Mouse (Mus musculus) inflammation-experienced regulatory T-cells, adult 6 months (primary cell): ENCODE data around the gene Slc16a13. TPM values are rescaled to one million over a fixed set of nuclear protein-coding genes. Genes with fewer than 3 reads are reported as not detected.
"Not testable (repeated sequence)": the region's sequence is repeated elsewhere in the genome, so short reads cannot be mapped to it uniquely, and the experiment has no call there.

Experiments used
- ATAC-seq: one replicate; pipeline ENCODE4 v1.8.0; 2017
- polyA plus RNA-seq, 3 experiments: library from polyadenylated mRNA; unstranded; fragments of 100-300 nt; shearing (Covaris generic); gene quantifications; one replicate each; pipeline ENCODE4 v1.2.1; 2017

The Slc16a13 gene
- polyA plus RNA-seq, 3 experiments from 2014 or later, result 2.3 to 4.3 (median 3.2) TPM

DNA sequence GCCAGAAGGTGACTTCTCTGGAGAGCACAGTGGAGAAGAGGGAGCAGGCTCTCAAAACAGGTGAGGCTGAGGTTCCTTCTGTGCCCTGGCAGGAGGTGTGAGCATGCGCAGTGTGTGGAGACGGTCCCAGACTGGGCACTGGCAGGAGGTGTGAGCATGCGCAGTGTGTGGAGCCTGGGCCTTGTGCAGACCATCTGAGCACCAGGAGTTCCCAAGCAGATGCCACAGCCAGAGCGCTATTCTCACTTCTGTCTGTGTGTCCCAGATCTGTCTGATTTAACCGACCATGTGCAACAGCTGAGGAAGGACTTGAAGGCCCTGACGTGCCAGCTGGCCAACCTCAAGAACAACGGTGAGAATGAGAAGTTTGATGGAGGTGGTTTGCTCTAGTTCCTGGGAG is 51.4 kb downstream of the Slc16a13 start:
- not testable (repeated sequence) for ATAC-seq

- ATAC-seq, result no peak
Measured at GRCm38 (mm10) chr11:70168136-70168535, 52.7 kb downstream of the Slc16a13 start.

Other genes starting within 250 kb of the Slc16a13 start
- 10 to 100 TPM; 25.8 to 35.6 (median 29.3) TPM for gene Ctdnep1, start 239.9 kb downstream of the Slc16a13 start, polyA plus RNA-seq
- gene Elp5, start 238.5 kb downstream of the Slc16a13 start, polyA plus RNA-seq, result 10 to 100 TPM; 61.5 to 78.3 (median 68.5) TPM
- 100 to 1,000 TPM; 352 to 384 (median 366) TPM for gene Gabarap, start 229.9 kb downstream of the Slc16a13 start, polyA plus RNA-seq
- 10 to 100 TPM; 32.7 to 38.3 (median 36.0) TPM for gene Phf23, start 225.3 kb downstream of the Slc16a13 start, polyA plus RNA-seq
- gene Dvl2, start 220.5 kb downstream of the Slc16a13 start, polyA plus RNA-seq, result 1 to 10 TPM; 2.5 to 5.0 (median 4.9) TPM
- gene Acadvl, start 205.7 kb downstream of the Slc16a13 start, polyA plus RNA-seq, result 100 to 1,000 TPM; 110 to 132 (median 128) TPM
- 10 to 100 TPM in 2 of 3 experiments, 1 to 10 TPM in 1; 7.1 to 14.6 (median 11.2) TPM for gene Dlg4, start 204.1 kb downstream of the Slc16a13 start, polyA plus RNA-seq
- not detected for gene Asgr1, start 167.0 kb downstream of the Slc16a13 start, polyA plus RNA-seq
- not detected for gene Asgr2, start 128.4 kb downstream of the Slc16a13 start, polyA plus RNA-seq
- gene Mgl2, start 90.7 kb downstream of the Slc16a13 start, polyA plus RNA-seq, result not detected
- gene Clec10a, start 64.9 kb downstream of the Slc16a13 start, polyA plus RNA-seq, result under 1 TPM in 1 of 3 experiments, not detected in 2; 0.67 TPM
- gene Slc16a11, start 8.3 kb downstream of the Slc16a13 start, polyA plus RNA-seq, result under 1 TPM in 1 of 3 experiments, not detected in 2; 0.52 TPM
- under 1 TPM in 1 of 3 experiments, not detected in 2; 0.39 TPM for gene Bcl6b, start 8.7 kb upstream of the Slc16a13 start, polyA plus RNA-seq
- gene 0610010K14Rik, start 16.9 kb upstream of the Slc16a13 start, polyA plus RNA-seq, result 100 to 1,000 TPM; 133 to 147 (median 134) TPM
- gene Gm21988, start 18.8 kb upstream of the Slc16a13 start, polyA plus RNA-seq, result 10 to 100 TPM in 1 of 3 experiments, 1 to 10 TPM in 2; 2.7 to 11.1 (median 6.1) TPM
- 100 to 1,000 TPM; 207 to 275 (median 255) TPM for gene Rnasek, start 18.8 kb upstream of the Slc16a13 start, polyA plus RNA-seq
- under 1 TPM in 1 of 3 experiments, not detected in 2; 0.47 TPM for gene Alox12, start 34.3 kb upstream of the Slc16a13 start, polyA plus RNA-seq
- gene Alox12e, start 101.6 kb upstream of the Slc16a13 start, polyA plus RNA-seq, result not detected
- gene Alox15, start 131.0 kb upstream of the Slc16a13 start, polyA plus RNA-seq, result under 1 TPM; 0.24 to 0.59 (median 0.26) TPM
- 1 to 10 TPM; 5.2 to 7.3 (median 6.5) TPM for gene Pelp1, start 189.0 kb upstream of the Slc16a13 start, polyA plus RNA-seq
- gene Arrb2, start 211.6 kb upstream of the Slc16a13 start, polyA plus RNA-seq, result 100 to 1,000 TPM in 2 of 3 experiments, 10 to 100 TPM in 1; 50.6 to 129 (median 119) TPM
- gene Med11, start 230.9 kb upstream of the Slc16a13 start, polyA plus RNA-seq, result 10 to 100 TPM; 76.7 to 81.3 (median 80.3) TPM
- gene Zmynd15, start 238.4 kb upstream of the Slc16a13 start, polyA plus RNA-seq, result not detected
- under 1 TPM; 0.62 to 0.85 (median 0.72) TPM for gene Cxcl16, start 238.9 kb upstream of the Slc16a13 start, polyA plus RNA-seq